Mouse (Mus musculus): ENCODE results near the gene Klhl30.

Klhl30 gene

GRCm38 (mm10) chr1:91350841-91351240 is at the start of gene Klhl30:
Gene Klhl30 (plus strand): TSS chr1:91351016.
- CTCF ChIA-PET, result no interaction called here

- CTCF ChIA-PET, result no interaction called here
Observed at GRCm38 (mm10) chr1:91301206-91301920, 49.5 kb upstream of the Klhl30 start.

GRCm38 (mm10) chr1:91302021-91302420 is 48.8 kb upstream of the Klhl30 start:
- CTCF ChIA-PET, result no interaction called here

GRCm38 (mm10) chr1:91304621-91305020 is 46.2 kb upstream of the Klhl30 start:
- CTCF ChIA-PET, result no interaction called here

GRCm38 (mm10) chr1:91309366-91310085 is 41.3 kb upstream of the Klhl30 start:
- CTCF ChIA-PET, result interaction anchor here (0.6 kb wide), 1 partner anchor 56 kb away, joined by 3 read pairs; no protein-coding TSS in a partner anchor

GRCm38 (mm10) chr1:91312273-91312672 is 38.5 kb upstream of the Klhl30 start:
- CTCF ChIA-PET, result interaction anchor here (0.6 kb wide), 1 partner anchor 35 kb away, joined by 4 read pairs; no protein-coding TSS in a partner anchor

- CTCF ChIA-PET, result no interaction called here
Observed at GRCm38 (mm10) chr1:91313251-91313650, 37.6 kb upstream of the Klhl30 start.

GRCm38 (mm10) chr1:91317656-91318055 is 33.2 kb upstream of the Klhl30 start:
- CTCF ChIA-PET, result no interaction called here

- CTCF ChIA-PET, result no interaction called here
Observed at GRCm38 (mm10) chr1:91321760-91322438, 28.9 kb upstream of the Klhl30 start, which contains the start of gene Espnl. Gene Espnl (plus strand): TSS chr1:91322075.

- CTCF ChIA-PET, result no interaction called here
Observed at GRCm38 (mm10) chr1:91324646-91325045, 26.2 kb upstream of the Klhl30 start.

GRCm38 (mm10) chr1:91325488-91326042 is 25.3 kb upstream of the Klhl30 start:
- CTCF ChIA-PET, result no interaction called here

GRCm38 (mm10) chr1:91332102-91332501 is 18.7 kb upstream of the Klhl30 start:
- CTCF ChIA-PET, result no interaction called here

- CTCF ChIA-PET, result no interaction called here
Observed at GRCm38 (mm10) chr1:91333582-91333981, 17.2 kb upstream of the Klhl30 start.

GRCm38 (mm10) chr1:91337355-91337754 is 13.5 kb upstream of the Klhl30 start:
- CTCF ChIA-PET, result no interaction called here

- CTCF ChIA-PET, result no interaction called here
Observed at GRCm38 (mm10) chr1:91344001-91344400, 6.8 kb upstream of the Klhl30 start.

GRCm38 (mm10) chr1:91344921-91345685 is 5.7 kb upstream of the Klhl30 start:
- CTCF ChIA-PET, result no interaction called here

GRCm38 (mm10) chr1:91346892-91347291 is 3.9 kb upstream of the Klhl30 start:
- CTCF ChIA-PET, result interaction anchor here (0.6 kb wide), 3 partner anchors 31 to 1100 kb away, joined by 3 to 5 read pairs (median 4); no protein-coding TSS in a partner anchor

- CTCF ChIA-PET, result no interaction called here
Observed at GRCm38 (mm10) chr1:91351249-91351648, 433 bp downstream of the Klhl30 start.

GRCm38 (mm10) chr1:91352277-91352676 is 1.5 kb downstream of the Klhl30 start:
- CTCF ChIA-PET, result no interaction called here

- CTCF ChIA-PET, result no interaction called here
Observed at GRCm38 (mm10) chr1:91356105-91356504, 5.3 kb downstream of the Klhl30 start.

- CTCF ChIA-PET, result no interaction called here
Observed at GRCm38 (mm10) chr1:91362113-91362512, 11.3 kb downstream of the Klhl30 start.

Measured in spleen, embryonic (tissue).